Mouse (Mus musculus) CH12.LX (cell line): ENCODE data around the gene Ftsj3.

ENCODE experiments used
- ELF1 ChIP-seq: IDR thresholded peaks from 2 replicates; pipeline ENCODE4 v1.6.1; 2014; ENCODE audit warnings: low read depth, mild to moderate bottlenecking, inconsistent platforms, low read length, improper control_type of control experiment
- GABPA ChIP-seq: IDR thresholded peaks from 2 replicates; pipeline ENCODE4 v1.6.1; 2012; ENCODE audit warnings: low read depth, low read length, improper control_type of control experiment, inconsistent platforms; ENCODE audit not compliant: insufficient replicate concordance
- POLR2A ChIP-seq: IDR thresholded peaks from 2 replicates; pipeline ENCODE4 v1.6.1; 2011; ENCODE audit warnings: low read depth, mild to moderate bottlenecking, improper control_type of control experiment, low read length
- RAD21 ChIP-seq: IDR thresholded peaks from 2 replicates; pipeline ENCODE4 v1.6.1; 2011; ENCODE audit warnings: low read depth, mild to moderate bottlenecking, low read length, improper control_type of control experiment, moderate library complexity
- USF2 ChIP-seq: conservative IDR thresholded peaks from 2 replicates; pipeline ENCODE4 v1.6.1; 2011; ENCODE audit warnings: low read depth, low read length, improper control_type of control experiment

- TF ChIP-seq ELF1 (no peak), POLR2A (no peak), GABPA (no peak), USF2 (no peak), RAD21 (peak; percentile 96)
Observed at GRCm38 (mm10) chr11:106302634-106303033, 46.8 kb upstream of the Ftsj3 start.
